Comparison of ENCODE assay signal across 14 mouse cellular contexts in genomic region chr13:30846506-30846905, GRCm38 (mm10).
DNase-seq lines count a peak whose midpoint lies in the region.
"Had no signal": no experiment of that assay in that cellular context is flagged by ENCODE, and none has a peak within 500 bp of the region (broad histone marks: within the 10 kb centered on the region; RNA-seq: fewer than 3 reads in every experiment).

No protein-coding gene starts in this region.

- DNase-seq in adrenal gland, postnatal 10 days, result peak; percentile 27
- DNase-seq in adrenal gland, postnatal 25 days, result no peak
- DNase-seq in heart, adult 11 months, result peak; percentile 22
- DNase-seq in heart, adult 9 months (ENCODE audit: low spot score in 2 of 2), result no peak
- DNase-seq in skeletal muscle tissue, adult 2 months (ENCODE audit: low read depth, low spot score), result peak; percentile 31
- no peak for DNase-seq in left cerebral cortex, postnatal 14 days (ENCODE audit: low spot score in 2 of 2)
- DNase-seq: cerebellum, adult 11-12 months; cerebellum, adult 8-10 months; cerebellum, postnatal 10 days; cerebellum, postnatal 36 days; embryo, embryonic 11 days; gastrocnemius, postnatal 25 days; heart, postnatal 14 days; kidney, adult 2 months had no signal

- intact Hi-C loops in left cerebral cortex, postnatal 14 days (cut with DNase I), result no loop called here

Comparison
In these comparisons a context has a peak if more than half of its experiments do, and no peak if none do; other contexts are left out.
1. DNase-seq: peak in adrenal gland, postnatal 10 days (single experiment), heart, adult 11 months (single experiment) and skeletal muscle tissue, adult 2 months (single experiment); none in adrenal gland, postnatal 25 days (single experiment), heart, adult 9 months (0 of 2) and left cerebral cortex, postnatal 14 days (0 of 2).